Mouse (Mus musculus) embryo, embryonic 10.5 days (tissue): ENCODE results near the gene Spag9.

Source experiments
- DNase-seq: peaks from one replicate; pipeline ENCODE4 v3.0.0-alpha.2; 2015; ENCODE audit warnings: low spot score

Gene Spag9

DNA sequence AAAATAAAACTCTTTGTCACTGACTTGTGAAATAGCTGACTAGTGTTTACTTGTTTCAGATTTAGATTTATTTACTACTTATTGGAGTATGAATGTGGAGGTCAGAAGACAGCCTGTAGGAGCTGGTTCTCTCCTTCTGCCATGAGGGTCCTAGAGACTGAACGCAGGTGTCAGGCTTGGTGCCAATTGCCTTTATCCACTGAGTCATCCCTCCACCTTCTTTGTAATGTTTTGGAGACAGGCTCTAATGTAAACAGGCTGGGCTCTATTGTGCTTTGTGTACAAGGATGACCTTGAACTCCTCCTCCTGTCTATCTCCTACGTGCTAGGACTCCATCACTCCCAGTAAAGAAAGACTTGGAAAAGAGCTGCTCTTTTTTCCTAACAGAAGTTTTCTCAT lies 51.4 kb downstream of the Spag9 start:
- DNase-seq: no peak

DNA sequence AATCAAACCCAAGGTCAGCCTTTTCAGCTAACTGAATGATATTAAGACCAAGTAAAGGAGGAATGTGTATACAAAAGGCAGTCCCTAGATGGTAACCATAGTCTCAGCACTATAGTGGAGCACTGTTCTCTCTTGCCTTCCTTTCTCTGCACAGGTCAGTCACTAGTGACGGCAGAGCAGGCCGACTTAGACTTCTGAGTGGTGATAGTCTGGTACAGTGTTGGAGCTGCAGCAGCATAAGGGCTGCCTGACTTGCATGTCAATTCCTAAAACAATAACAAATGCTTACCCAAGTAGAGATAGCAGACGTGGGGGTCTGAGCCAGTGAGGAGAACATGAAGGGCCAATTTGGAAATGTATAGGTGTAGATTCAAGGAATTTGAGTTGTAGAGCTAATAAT lies 58.3 kb downstream of the Spag9 start:
- DNase-seq: no peak

GRCm38 (mm10) chr11:94054901-94055300 lies 59.0 kb downstream of the Spag9 start:
- no peak for DNase-seq

DNA sequence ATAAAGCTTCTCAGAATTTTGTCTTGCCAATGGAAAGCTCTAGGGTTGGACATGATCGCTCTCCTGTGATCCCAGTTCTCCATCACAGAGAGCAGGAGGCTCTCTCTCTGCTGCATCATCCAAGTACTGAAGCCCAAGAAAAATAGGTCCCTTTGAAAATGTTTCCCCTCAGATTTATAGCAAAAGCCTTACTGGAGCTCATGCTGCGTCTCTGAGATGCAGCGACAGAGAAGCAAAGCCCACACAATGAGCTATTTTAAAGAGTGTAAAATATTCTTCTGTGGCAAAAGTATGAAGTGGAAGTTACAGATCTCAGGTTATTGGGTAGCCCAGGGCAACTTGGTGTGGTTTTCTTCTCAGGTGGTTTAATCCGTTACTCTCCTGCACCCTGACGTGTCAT lies 68.0 kb downstream of the Spag9 start:
- DNase-seq: no peak

- no peak for DNase-seq
Measured at GRCm38 (mm10) chr11:94070455-94070854, 74.6 kb downstream of the Spag9 start.

DNA sequence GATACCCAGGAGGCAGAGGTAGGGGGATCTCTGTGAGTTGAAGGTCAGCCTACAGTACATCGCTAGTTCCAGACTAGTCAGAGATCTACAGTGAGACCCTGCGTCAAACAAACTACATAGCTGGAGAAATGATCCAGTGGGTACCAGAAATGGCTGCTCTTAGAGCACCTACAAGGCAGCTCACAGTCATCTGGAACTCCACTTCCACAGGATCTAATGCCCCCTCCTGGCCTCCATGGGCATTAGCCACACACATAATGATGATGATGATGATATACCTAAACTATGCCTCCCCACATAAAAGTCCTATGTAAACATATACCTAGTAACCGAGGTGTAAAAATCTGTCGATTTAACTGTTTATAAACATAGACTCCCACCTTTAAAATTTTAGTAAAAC lies 77.4 kb downstream of the Spag9 start:
- peak; percentile 45 for DNase-seq

DNA sequence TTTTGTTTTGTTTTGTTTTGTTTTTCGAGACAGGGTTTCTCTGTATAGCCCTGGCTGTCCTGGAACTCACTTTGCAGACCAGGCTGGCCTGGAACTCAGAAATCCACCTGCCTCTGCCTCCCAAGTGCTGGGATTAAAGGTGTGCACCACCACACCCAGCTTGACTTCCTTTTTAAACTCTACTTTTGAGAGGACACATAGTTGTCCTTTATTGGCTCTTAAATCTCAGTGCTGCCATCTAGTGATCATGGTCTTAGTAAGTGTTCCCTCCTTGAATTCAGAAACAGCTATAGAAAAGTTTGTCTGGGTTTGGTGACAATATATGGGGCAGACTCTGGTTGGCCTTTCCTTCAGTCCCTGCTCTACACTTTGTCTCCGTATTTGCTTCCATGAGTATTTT lies 91.1 kb downstream of the Spag9 start:
- peak; percentile 88 for DNase-seq

DNA sequence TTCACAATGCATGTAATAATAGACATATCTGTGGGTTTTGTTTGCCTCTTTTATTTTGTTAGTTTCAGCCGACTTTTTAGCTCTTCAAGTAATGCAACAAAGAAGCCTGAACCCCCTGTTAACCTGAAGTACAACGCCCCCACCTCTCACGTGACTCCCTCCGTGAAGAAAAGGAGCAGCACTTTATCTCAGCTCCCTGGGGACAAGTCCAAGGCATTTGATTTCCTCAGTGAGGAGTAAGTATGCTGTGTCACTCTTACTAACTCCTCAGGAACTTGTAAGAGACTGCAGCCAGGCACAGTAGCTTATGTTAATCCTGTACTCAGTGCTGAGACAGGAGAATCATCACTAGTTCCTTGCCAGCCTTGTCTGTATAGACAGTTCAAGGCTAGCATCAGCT lies 94.6 kb downstream of the Spag9 start:
- no peak for DNase-seq

DNA sequence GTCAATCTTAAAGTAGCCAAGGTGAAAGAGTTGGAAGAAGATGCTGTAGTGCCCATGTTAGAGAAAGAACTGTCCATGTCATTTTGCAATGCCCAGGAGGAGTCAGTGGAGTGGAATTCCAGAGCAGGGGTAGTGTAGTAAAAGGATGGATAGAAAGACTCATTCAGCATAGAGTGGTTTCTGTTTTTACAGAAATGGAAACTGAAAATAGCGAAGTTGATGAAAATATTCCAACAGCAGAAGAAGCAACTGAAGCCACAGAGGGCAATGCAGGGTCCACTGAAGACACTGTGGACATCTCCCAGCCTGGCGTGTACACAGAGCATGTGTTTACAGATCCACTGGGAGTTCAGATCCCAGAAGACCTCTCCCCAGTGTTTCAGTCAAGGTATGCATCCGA lies 101.6 kb downstream of the Spag9 start:
- DNase-seq: no peak

- no peak for DNase-seq
Measured at GRCm38 (mm10) chr11:94098840-94099239, 102.9 kb downstream of the Spag9 start.

- DNase-seq: no peak
Measured at GRCm38 (mm10) chr11:94113795-94114194, 117.9 kb downstream of the Spag9 start.

- no peak for DNase-seq
Measured at GRCm38 (mm10) chr11:94115408-94115807, 119.5 kb downstream of the Spag9 start.

DNA sequence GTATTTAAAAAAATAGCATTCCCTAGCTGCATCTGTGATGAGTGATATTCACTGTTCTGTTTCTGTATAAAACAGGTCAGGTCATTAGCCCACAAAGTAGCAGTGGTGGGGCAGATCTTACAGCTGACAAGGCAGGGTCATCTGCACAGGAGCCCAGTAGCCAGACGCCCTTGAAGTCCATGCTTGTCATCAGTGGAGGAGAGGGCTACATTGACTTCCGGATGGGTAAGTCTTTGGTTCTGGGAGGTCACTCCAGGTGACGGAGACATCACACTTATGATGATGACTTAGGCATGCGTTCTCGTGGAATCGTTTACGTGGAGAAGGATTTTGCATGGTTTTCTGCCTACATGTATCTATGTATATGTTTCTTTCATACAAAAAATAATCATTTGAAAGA lies 120.8 kb downstream of the Spag9 start:
- DNase-seq: no peak

DNA sequence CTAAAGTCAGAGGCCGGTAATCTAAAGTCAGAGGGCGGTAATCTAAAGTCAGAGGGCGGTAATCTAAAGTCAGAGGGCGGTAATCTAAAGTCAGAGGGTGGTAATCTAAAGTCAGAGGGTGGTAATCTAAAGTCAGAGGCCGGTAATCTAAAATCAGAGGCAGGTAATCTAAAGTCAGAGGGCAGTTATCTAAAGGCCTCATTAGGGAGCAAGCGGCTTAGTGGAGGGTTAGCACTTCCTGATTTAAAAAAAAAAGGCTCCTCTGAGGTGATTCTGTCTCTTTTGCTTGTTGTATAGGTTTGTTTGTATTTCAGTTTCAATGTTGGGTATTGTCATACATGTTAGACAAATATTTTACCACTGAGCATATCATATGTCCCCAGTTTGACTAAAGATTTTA lies 121.9 kb downstream of the Spag9 start:
- DNase-seq: no peak

GRCm38 (mm10) chr11:94118612-94119011 lies 122.7 kb downstream of the Spag9 start:
- no peak for DNase-seq

DNA sequence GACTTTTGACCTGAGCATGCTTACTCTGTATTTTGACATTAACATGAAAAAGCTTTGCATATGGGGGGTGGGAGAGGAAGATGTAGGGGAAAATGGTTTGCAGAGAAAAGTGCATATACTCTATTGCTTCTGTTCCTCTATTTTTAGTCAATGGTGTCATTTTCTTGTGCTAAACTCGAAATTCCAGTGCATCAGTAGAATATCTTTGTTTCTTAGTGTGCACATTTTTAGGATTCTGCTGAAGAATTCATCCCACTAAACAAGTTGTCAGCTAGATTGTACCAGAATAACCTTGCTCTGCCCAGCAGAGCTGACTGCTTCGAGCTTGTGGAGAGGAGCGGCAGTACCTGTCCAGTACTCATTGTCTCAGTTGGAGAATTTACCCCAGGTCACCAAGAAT lies 124.8 kb downstream of the Spag9 start:
- DNase-seq: no peak

DNA sequence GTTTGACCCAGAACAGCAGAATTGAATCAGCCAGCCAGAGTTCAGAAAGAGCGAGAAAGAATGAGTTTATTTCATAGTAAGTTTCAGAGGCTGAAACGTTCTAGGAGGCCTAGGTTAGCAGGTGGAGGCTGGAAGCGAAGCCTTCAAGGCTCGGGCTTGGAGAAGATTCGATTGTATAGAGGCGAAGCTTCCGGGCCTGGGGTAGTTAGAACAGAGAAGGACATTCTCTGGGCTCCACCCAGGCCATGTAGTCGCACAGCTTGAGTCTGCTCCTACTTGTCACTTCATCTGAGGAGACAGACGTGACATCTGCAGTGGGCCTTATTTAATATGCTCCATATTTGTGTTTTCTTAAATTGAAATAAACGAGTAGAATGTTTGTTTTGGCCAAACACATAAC lies 125.6 kb downstream of the Spag9 start:
- no peak for DNase-seq

GRCm38 (mm10) chr11:94122341-94123030 lies 126.6 kb downstream of the Spag9 start:
- DNase-seq: no peak

DNA sequence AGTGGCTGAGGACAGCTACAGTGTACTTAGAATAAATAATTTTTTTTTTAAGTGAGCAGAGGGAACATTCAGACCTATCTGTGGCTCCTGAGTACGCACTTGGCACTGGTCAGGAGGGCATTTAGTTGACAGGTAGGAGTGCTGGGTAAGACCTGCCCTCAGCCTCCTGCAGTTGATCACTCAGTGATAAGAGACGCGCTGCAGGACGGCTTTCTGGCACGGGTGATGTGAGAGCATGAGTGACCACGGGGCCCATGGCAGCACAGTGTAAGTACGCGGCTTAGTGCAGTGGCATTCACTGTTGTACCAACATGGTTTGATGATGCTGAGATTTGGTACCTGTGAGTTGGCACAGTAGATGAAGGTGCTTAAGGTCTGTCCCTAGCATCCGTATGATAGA lies 130.8 kb downstream of the Spag9 start:
- no peak for DNase-seq

GRCm38 (mm10) chr11:94127966-94128365 lies 132.1 kb downstream of the Spag9 start:
- peak; percentile 89 for DNase-seq

GRCm38 (mm10) chr11:94128506-94128905 lies 132.6 kb downstream of the Spag9 start:
- no peak for DNase-seq

- peak; percentile 88 for DNase-seq
Measured at GRCm38 (mm10) chr11:94129261-94130059, 133.6 kb downstream of the Spag9 start.
